Mouse (Mus musculus) C2C12 (cell line): ENCODE data around the gene Eif3c. TPM values are rescaled to one million over a fixed set of nuclear protein-coding genes. Genes with fewer than 3 reads are reported as not detected.
A peak's percentile ranks its signal among the peaks of the same experiment; 100 is the strongest.

ENCODE experiments used
- H3K27me3 ChIP-seq: one replicate; pipeline ENCODE4 v1.6.1; 2011; ENCODE audit not compliant: control insufficient read depth, insufficient read depth, insufficient read length
- H3K36me3 ChIP-seq: one replicate; pipeline ENCODE4 v1.6.1; 2011; ENCODE audit not compliant: control insufficient read depth, insufficient read depth
- H3K4me3 ChIP-seq: one replicate; pipeline ENCODE4 v1.5.1; 2011; ENCODE audit warnings: mild to moderate bottlenecking, control low read depth; ENCODE audit not compliant: poor library complexity, insufficient read depth, severe bottlenecking
- H3K79me2 ChIP-seq: one replicate; pipeline ENCODE4 v1.6.1; 2011; ENCODE audit not compliant: control insufficient read depth, insufficient read depth
- H3K79me3 ChIP-seq: one replicate; pipeline ENCODE4 v1.6.1; 2011; ENCODE audit warnings: low read depth, control low read depth
- H3ac ChIP-seq: one replicate; pipeline ENCODE3; 2011; ENCODE audit warnings: low read depth; ENCODE audit not compliant: control insufficient read depth, insufficient read length
- CEBPB ChIP-seq: IDR thresholded peaks from one replicate; pipeline ENCODE4 v1.6.1; 2011; ENCODE audit warnings: low read depth, mild to moderate bottlenecking, control low read depth, moderate library complexity
- CTCF ChIP-seq: IDR thresholded peaks from one replicate; pipeline ENCODE4 v1.5.1; 2011; ENCODE audit not compliant: control insufficient read depth, insufficient read depth, insufficient read length
- FOSL1 ChIP-seq: IDR thresholded peaks from one replicate; pipeline ENCODE4 v1.8.0; 2011; ENCODE audit warnings: mild to moderate bottlenecking, low read length; ENCODE audit not compliant: poor library complexity, insufficient read depth, severe bottlenecking
- MAX ChIP-seq: IDR thresholded peaks from one replicate; pipeline ENCODE4 v1.6.1; 2011; ENCODE audit warnings: mild to moderate bottlenecking, control low read depth
- MYOD1 ChIP-seq: IDR thresholded peaks from one replicate; pipeline ENCODE4 v1.6.1; 2011; ENCODE audit warnings: low read depth; ENCODE audit not compliant: control insufficient read depth, insufficient read length
- MYOG ChIP-seq: IDR thresholded peaks from one replicate; pipeline ENCODE4 v1.6.1; 2011; ENCODE audit not compliant: control insufficient read depth, insufficient read length; ENCODE audit errors: extremely low read depth
- USF1 ChIP-seq: IDR thresholded peaks from one replicate; pipeline ENCODE4 v1.6.1; 2011; ENCODE audit warnings: low read depth, mild to moderate bottlenecking, control low read depth, moderate library complexity
- long read RNA-seq, 2 experiments: library from polyadenylated mRNA; unstranded; transcript quantifications; one replicate each; pipeline ENCODE4 v2.0.0; 2019 to 2020
- polyA plus RNA-seq: library from polyadenylated mRNA; unstranded; fragments of >200 nt; fragmentation: generic; extraction: Trizol; gene quantifications from one replicate; pipeline ENCODE4 v1.2.1, GENCODE M21; 2012; ENCODE audit warnings: missing spikeins

The Eif3c gene
- 228 TPM for polyA plus RNA-seq
- long read RNA-seq, experiment 1, transcript Eif3c-201 (21 exons, 3,383 nt) = major isoform, 90 of 216 reads
- long read RNA-seq, experiment 1, partial matches to known transcripts = 118 of 216 reads
- long read RNA-seq, experiment 1, other reads (novel, unspliced or antisense) = 8 of 216 reads
- long read RNA-seq, experiment 2, transcript Eif3c-201 (21 exons, 3,383 nt) = major isoform, 456 of 579 reads
- long read RNA-seq, experiment 2, partial matches to known transcripts = 112 of 579 reads
- long read RNA-seq, experiment 2, other reads (novel, unspliced or antisense) = 11 of 579 reads

DNA sequence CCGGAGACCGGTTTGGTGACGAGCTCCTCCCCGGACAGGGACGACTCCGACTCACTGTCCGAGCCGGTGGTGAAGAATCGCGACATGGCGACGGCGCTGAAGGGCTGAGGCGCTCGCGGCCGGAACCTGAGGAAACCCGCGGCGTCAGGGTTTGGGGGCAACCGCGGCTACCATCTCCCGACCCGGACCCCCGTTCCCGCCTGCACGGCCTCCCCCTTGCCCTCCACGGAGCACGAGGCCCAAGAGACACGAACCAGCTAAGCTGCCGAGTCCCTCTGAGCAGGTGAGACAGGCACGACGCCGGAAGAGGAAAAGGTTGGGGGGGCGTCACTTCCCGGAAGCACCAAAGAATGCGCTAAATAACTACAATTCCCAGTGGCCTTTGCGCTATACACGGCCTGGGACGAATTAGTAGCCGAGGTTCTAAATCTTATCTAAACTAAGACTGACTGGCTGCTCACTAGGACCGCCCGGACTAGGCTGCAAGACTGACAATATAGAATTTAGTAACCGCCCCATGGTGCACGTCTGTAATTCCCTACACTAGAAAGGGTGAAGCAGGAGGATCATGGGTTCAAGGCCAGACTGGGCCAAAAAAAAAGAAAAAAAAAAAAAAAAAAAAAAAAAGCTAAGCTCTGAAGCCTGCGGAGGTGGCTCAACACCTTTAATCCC lies at the start of gene Eif3c:
TSS of gene Eif3c (minus strand) at position 318 of the 672 bp plus-strand sequence.
- peaks cover 34% of the 10 kb centered on the region for H3K36me3 ChIP-seq
- peaks cover 16% of the 10 kb centered on the region for H3K79me3 ChIP-seq
- H3K27me3 ChIP-seq = no peaks in the 10 kb centered on the region
- peak within 1 kb of the TSS; percentile 93 for H3K4me3 ChIP-seq
- no peak for TF ChIP-seq FOSL1
- TF ChIP-seq CEBPB = no peak
- TF ChIP-seq MYOD1 = no peak
- TF ChIP-seq MAX = no peak
- no peak for TF ChIP-seq USF1
- TF ChIP-seq CTCF = no peak
- no peak for TF ChIP-seq MYOG
- H3K79me2 ChIP-seq = peaks cover 57% of the 10 kb centered on the region
- peak within 1 kb of the TSS; percentile 92 for H3ac ChIP-seq

DNA sequence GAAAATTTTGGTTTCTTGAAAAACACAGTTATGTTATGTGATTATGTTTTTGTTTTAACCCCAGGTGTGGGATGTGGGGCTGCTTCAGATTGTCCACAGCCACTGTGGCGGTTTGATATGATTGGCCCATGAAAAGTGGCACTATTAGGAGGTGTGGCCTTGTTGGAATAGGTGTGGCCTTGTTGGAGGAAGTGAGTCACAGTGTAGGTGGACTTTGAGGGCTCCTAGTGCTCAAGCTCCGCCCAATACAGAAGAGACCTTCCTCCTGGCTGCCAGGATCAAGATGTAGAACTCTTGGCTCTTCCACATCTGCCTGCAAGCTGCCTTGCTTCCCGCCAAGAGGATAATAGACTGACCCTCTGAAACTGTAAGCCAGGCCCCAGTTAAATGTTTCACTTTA lies 46.5 kb upstream of the Eif3c start:
- no peak for TF ChIP-seq MAX
- Histone ChIP-seq H3ac (no peak overlapping the region), H3K4me3 (no peak overlapping the region), H3K27me3 (no peaks in the 10 kb centered on the region), H3K36me3 (no peaks in the 10 kb centered on the region), H3K79me2 (no peaks in the 10 kb centered on the region), H3K79me3 (no peaks in the 10 kb centered on the region)

DNA sequence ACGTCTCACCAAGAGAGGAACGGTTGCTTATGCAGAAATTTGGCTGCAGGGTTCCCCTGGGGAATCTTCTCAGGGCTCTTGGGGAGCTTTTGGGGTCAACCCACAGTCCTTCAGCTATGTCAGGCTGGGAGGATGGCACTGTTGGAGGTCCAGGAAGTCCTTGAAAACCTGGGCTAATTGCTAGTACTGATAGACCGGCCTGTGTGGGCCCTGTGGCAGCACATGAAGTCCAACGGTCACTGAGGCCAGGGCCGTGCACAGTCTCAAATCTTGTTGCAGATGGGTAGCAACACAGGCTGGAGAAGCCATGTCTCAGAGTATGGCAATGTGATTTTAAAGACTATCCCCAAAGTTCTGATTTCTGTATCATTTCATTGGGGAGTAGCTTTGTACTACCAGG lies 41.6 kb upstream of the Eif3c start:
- H3K27me3 ChIP-seq = no peaks in the 10 kb centered on the region
- no peak overlapping the region for H3K4me3 ChIP-seq
- H3K79me2 ChIP-seq = no peaks in the 10 kb centered on the region
- no peak overlapping the region for H3ac ChIP-seq
- no peaks in the 10 kb centered on the region for H3K79me3 ChIP-seq
- TF ChIP-seq CEBPB (no peak), MYOD1 (no peak), FOSL1 (no peak), USF1 (no peak), MYOG (no peak), MAX (no peak), CTCF (no peak)
- H3K36me3 ChIP-seq = no peaks in the 10 kb centered on the region

DNA sequence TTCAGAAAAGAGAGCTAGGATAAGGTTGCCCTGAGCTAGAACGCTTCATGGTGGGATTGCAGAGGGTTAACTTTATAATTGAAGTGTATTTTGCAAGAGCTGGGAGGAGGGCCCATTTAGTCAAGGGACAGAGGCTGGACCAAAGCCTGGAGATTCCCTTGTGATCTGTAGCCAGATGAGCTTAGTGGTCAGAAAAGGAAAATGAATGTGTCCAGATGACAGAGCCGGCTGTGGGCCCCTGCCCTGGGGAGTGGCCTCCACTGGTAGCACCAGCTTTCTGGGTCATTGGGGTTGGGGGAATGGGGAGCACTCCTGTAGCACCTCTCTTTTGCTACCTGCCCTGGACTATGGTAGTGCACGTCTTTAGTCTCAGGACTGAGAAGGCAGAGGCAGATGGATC lies 40.9 kb upstream of the Eif3c start:
- no peaks in the 10 kb centered on the region for H3K36me3 ChIP-seq
- no peaks in the 10 kb centered on the region for H3K79me3 ChIP-seq
- no peaks in the 10 kb centered on the region for H3K27me3 ChIP-seq
- H3K4me3 ChIP-seq = no peak overlapping the region
- no peaks in the 10 kb centered on the region for H3K79me2 ChIP-seq
- TF ChIP-seq CTCF (no peak), MYOG (no peak), CEBPB (peak; percentile 20), MYOD1 (no peak), MAX (no peak)
- no peak overlapping the region for H3ac ChIP-seq

DNA sequence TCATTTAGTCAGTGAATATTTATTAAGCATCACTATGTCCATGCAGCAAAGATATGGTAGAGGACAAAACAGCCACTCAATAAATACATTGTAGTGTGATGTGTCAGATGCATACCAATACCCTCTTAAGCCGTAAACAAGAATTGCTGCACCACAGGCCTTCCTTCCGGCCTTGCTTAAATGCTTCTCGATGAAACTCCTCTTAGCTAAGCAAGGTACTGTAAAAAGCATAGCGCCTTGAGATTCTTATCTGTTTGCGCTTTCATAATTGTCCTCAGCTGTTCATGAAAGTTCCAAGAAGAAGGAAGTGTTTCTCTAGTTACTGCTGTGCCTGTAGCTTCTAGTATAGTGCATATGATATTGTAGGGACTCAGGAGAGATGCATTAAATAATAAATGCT lies 40.4 kb upstream of the Eif3c start:
- no peak for TF ChIP-seq MYOG
- TF ChIP-seq MYOD1 = no peak
- TF ChIP-seq CTCF = no peak
- TF ChIP-seq MAX = no peak
- TF ChIP-seq USF1 = no peak
- TF ChIP-seq CEBPB = no peak
- no peak for TF ChIP-seq FOSL1
- Histone ChIP-seq H3K4me3 (no peak overlapping the region), H3K79me3 (no peaks in the 10 kb centered on the region), H3ac (no peak overlapping the region), H3K36me3 (no peaks in the 10 kb centered on the region), H3K27me3 (no peaks in the 10 kb centered on the region), H3K79me2 (no peaks in the 10 kb centered on the region)

DNA sequence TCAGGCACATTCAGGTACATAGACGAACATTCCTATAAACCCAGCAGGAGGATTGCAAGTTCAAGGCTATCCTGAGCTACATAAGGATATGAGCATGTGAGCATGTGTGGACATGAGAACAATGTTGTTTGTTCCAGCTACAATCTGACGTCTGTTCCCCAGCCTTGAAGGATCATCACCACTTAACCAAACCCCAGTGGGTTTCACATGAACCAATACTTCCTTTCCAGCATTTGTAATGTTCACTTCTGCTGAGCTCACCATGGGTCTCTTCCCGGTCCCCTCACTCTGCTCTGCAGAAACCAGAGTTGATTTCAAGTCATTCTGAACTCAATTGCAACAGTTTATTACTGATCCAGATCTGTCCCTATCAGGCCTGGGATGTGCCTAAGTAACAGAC lies 36.4 kb upstream of the Eif3c start:
- no peaks in the 10 kb centered on the region for H3K27me3 ChIP-seq
- no peak overlapping the region for H3K4me3 ChIP-seq
- no peaks in the 10 kb centered on the region for H3K36me3 ChIP-seq
- no peak overlapping the region for H3ac ChIP-seq
- TF ChIP-seq MYOG = no peak
- TF ChIP-seq FOSL1 = no peak
- TF ChIP-seq MYOD1 = no peak
- TF ChIP-seq CEBPB = no peak
- no peaks in the 10 kb centered on the region for H3K79me2 ChIP-seq
- no peaks in the 10 kb centered on the region for H3K79me3 ChIP-seq
